Mouse (Mus musculus) R1 (cell line): Measurements from ENCODE around the gene Gnai3.
A peak's percentile ranks its signal among the peaks of the same experiment; 100 is the strongest.

Experiments
- DNase-seq: peaks from one replicate; pipeline ENCODE4 v3.0.0-alpha.2; 2018; ENCODE audit warnings: low read depth, low spot score

Gene Gnai3

GRCm38 (mm10) chr3:108145534-108146445 is at the start of gene Gnai3:
Gene Gnai3, minus strand, starts transcription at chr3:108146146.
- peak; percentile 95 for DNase-seq

DNA sequence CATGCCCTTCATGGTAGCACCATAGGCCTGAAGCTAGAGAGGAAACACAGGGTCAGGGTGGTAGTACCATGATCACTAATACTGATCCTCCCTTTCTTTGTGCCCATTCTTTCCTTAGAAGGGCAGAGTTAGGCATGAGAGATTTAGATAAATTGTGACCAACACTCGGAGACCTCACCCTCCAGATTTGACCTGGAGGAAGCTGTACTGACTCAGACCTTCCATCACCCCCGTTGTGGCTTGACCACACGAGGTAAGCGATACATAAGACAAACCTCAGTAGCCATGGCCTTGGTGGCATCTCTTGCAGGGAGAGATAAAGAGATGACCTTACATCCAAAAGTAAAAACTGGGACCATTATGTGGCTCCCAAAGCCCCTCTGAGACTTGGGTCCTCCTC is 49.3 kb upstream of the Gnai3 start:
- DNase-seq = no peak

- DNase-seq = no peak
Measured at GRCm38 (mm10) chr3:108193686-108194085, 47.7 kb upstream of the Gnai3 start.

DNA sequence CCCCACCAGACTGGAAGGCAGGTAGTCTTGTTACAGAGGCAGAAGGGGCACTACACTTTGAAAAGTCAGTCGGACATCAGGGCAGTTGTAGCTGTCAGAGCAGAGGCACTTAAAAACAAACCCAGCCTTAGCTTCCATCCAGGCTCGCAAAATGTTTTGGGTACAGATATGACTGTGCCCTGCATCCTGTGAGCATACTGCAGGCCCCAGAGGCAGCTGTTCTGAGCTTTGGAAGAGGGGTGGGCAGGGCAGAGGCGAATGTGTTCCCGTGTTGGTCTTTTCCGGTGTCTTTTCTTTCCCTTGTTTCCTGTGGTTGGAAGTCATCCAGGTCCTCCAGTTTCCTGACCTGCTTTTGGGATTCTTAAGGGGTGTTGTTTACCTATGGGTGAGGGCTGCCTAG is 44.0 kb upstream of the Gnai3 start:
- DNase-seq = no peak

- DNase-seq = peak; percentile 77
Measured at GRCm38 (mm10) chr3:108188716-108189490, 43.0 kb upstream of the Gnai3 start.

GRCm38 (mm10) chr3:108187111-108187795 is 41.3 kb upstream of the Gnai3 start:
- no peak for DNase-seq

DNA sequence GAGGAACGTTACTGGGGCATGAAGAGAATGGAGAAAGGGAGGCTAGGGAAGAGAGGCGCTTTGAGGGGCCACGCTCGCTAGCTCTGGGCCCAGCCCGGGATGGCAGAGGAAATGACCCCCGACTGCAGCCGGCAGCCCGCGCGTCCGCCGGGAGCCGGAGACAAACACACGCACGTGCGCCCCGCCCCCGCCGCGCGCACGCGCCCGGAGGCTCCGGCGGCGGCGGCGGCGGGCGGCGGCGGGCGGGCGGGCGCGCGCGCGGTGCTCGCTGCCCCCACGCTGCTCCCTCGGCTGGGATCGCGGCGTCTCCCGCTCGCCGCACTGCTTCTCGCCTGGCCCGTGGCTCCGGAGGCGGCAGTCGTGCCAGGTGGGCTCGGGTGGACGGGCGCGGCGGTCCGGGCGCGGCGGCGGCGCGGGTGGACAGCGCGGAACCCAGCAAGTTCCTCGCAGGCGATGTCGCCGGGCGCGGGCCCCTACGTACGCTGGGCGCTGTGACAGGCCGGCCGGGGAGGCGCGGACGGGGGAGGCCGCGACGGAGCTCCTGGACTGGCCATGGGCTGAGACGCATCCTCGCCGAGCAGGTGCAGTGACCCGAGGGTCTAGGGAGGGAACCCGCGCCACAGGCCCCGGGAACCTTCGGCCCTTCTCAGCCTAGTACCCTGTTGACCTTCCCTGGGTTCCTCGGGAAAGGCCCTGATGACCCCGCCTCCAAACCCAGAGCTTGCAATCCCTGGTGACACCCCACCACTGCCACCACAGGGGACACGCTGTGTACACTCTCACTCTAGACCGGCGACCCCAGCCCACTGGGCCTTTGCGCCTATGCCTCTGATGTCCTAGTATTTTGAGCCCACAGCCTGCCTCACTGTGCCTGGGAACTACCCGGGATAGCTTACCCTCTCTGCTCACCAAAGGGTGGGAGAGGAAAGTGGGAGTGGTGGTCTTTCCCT is 40.4 kb upstream of the Gnai3 start, which contains the start of gene Amigo1:
Amigo1 (plus strand) TSS at position 238 of the 950 bp plus-strand sequence.
- DNase-seq = peak; percentile 45

GRCm38 (mm10) chr3:108185460-108186097 is 39.6 kb upstream of the Gnai3 start:
- peak; percentile 72 for DNase-seq

GRCm38 (mm10) chr3:108184742-108185141 is 38.8 kb upstream of the Gnai3 start:
- no peak for DNase-seq

DNA sequence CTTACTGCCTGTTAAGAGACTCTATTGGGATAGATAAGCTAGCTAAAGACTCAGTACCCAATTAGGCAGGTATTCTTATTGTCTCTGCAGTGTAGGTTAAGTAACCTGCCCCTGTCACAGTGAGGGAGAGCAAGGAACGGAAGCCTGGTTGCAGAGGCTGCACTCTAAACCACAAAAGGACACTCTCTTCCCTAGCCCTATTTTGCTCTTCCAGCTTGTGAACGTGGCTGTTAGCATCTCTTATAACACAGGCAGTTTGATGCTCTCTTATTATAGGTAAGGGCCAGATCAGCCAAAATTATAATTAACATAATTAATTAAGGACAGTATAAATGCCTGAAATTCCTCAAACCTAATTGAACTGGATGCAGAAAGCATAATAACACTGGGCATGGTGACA is 34.6 kb upstream of the Gnai3 start:
- DNase-seq = no peak

DNA sequence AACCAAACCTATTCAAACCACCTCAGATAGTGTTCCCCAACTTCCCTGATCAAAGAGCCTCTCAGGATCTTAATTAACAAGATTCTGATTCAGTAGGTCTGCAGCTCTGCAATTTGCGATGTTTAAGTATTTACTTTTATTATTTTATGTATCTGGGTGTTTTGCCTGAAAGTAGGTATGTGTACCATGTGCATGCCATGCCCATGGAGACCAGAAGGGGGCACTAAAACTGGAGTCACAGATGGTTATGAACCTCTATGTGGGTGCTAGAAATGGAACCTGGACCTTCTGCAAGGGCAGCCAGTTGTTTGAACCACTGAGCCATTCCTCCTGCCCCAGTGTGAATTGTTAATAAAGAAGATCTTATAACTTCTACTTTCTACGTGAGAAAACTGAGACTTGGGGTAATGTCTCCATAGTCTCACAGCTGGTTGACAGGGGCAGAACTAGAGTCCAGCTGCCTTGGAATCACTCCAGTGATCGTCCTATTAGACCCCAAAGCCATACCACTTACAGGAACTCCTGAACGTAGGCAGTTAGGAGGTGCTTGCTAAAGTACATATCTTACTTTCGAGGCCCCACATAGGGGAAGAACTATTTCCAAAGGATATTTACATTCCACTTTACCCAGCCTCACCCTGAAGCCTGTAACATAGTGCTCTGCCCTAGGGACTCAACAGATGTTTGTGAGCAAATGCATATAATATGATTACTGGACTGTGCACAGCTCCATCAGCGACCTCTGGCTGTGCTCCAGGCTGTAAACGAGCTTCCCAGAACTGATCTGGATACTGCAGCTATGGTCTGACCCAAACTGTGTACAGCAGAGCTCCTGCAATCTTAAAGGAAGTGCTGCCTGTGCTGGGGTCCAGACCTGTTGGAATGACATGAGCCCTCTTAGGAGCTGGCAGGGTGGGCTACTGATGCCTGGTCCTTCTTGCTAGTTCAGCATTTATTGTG is 33.1 kb upstream of the Gnai3 start:
- DNase-seq = peak; percentile 64

- DNase-seq = no peak
Measured at GRCm38 (mm10) chr3:108174672-108175531, 29.0 kb upstream of the Gnai3 start.

GRCm38 (mm10) chr3:108169199-108169598 is 23.3 kb upstream of the Gnai3 start:
- no peak for DNase-seq

GRCm38 (mm10) chr3:108167499-108167898 is 21.6 kb upstream of the Gnai3 start:
- no peak for DNase-seq

DNA sequence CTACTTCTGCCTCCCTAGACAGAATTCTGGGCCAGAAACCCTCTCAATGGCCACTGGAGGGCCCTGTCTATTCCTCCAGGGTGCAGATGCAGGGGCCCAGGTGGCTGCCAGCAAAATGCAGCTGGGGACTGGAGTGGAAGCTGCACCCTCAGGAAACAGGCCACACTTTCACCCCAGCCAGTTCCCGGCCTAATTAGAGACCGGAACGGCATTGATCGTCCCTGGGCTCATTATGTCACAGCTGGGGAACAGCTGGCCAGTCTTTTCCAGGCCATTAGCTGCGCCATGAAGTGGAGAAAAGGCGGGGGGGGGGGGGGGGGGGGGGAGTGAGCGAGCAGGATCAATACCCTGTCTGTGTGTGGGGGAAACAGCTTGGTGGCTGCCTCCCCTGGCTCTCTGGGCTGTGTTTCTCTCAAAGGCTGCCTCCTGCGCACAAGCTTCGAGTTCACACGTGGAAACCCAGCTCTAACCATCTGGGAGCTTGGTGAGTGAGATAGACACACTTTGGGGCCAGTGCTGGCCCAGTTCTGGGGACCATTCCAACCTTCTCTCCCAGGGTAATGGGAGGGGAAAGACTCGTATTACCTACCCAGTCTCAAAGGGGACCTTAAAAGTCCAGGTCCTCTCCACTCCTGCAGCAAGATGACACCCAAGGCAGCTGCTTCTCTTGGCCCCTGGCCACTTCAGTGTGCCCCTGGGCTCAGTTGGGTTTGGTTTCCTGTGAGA is 20.7 kb upstream of the Gnai3 start:
- DNase-seq = no peak

- DNase-seq = no peak
Measured at GRCm38 (mm10) chr3:108165532-108166315, 19.8 kb upstream of the Gnai3 start.

DNA sequence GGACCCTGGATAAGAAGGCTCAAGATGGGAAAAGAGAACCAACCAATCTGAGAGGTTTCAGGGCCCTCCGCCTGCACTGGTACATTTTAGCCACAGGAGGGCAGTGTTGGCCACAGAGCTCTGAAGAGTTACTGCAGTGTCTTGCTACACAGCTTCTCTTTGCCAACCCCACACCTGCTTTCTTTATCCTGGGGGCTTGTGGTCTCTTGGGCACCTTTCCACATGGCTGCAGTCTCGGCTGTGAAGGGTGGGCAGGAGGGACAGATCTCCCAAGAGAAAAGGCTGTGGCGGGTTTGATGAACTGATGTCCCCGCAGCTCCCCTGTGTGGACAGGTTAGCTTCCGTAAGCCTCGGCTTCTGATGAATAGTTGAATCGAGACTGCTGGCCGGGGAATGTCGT is 18.9 kb upstream of the Gnai3 start:
- DNase-seq = peak; percentile 78
